Mouse (Mus musculus): ENCODE measurements around the gene Ubqln1.

GRCm38 (mm10) chr13:58157036-58157435 lies 58.4 kb downstream of the Ubqln1 start:
- TF ChIP-seq CTCF (IDR thresholded peaks at IDR 0.05; ENCODE audit: control insufficient read depth, insufficient read depth, insufficient replicate concordance, low read depth, low read length) (no peak), POLR2A (IDR thresholded peaks at IDR 0.05; ENCODE audit: control insufficient read depth, low read depth, low read length) (no peak)
